11 mouse cellular contexts compared by ENCODE assay signal in the genomic region with DNA sequence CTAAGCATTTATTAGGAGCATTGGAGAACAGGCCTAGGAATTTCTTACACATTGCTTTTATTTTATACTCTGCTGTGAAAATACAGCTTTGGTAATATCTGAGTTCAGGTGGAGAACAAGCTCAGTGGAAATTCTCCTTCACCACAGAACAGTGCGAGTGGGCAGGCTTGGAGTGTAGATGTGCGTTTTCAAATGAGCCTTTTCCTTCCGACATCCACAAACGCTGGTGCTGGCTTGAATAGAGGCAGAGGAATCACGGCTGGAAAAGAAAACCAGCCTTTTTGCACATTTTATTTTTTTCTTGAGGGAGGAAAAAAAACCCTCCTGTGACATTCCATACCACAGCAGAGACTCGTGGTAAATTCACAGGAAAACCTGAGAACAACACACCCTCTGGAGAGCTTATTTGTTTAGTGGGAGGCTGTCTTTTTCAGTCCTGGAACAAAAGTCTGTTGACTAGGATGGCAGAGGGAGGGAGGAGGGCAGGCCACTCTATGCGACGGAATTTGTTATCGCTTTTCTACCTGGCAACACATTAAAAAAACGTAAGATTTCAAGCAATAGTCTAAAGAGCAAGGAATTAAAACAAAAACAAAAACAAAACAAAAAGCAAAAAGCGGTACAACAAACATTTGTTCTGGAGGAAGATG.
DNase-seq lines count a peak whose midpoint lies in the region; ATAC-seq and TF ChIP-seq lines count a peak whose summit lies in the region.
"Had no signal": no experiment of that assay in that cellular context is flagged by ENCODE, and none has a peak within 500 bp of the region (broad histone marks: within the 10 kb centered on the region; RNA-seq: fewer than 3 reads in every experiment).

No protein-coding gene starts in this region.

- no peaks in the 10 kb centered on the region for H3K9me3 ChIP-seq in forebrain, embryonic 12.5 days
- no peaks in the 10 kb centered on the region for H3K9me3 ChIP-seq in hindbrain, embryonic 12.5 days (replicated peaks)
- no peaks in the 10 kb centered on the region for H3K9me3 ChIP-seq in midbrain, postnatal 0 days (ENCODE audit: low read length)
- H3K9me3 ChIP-seq: embryonic facial prominence, embryonic 15.5 days had no signal

- 0 out of 2 replicates have a peak overlapping the region, but pooled peaks have one; percentile 7 for H3K9ac ChIP-seq in forebrain, embryonic 12.5 days
- H3K9ac ChIP-seq in hindbrain, embryonic 12.5 days = no peak overlapping the region
- no peak overlapping the region for H3K9ac ChIP-seq in midbrain, postnatal 0 days (replicated peaks; ENCODE audit: low read length, poor library complexity, severe bottlenecking)
- H3K9ac ChIP-seq: embryonic facial prominence, embryonic 15.5 days had no signal

- H3K27me3 ChIP-seq in forebrain, embryonic 12.5 days = peaks cover 13% of the 10 kb centered on the region; the same call in 1 of the 2 replicates
- no peaks in the 10 kb centered on the region for H3K27me3 ChIP-seq in hindbrain, embryonic 12.5 days
- H3K27me3 ChIP-seq in midbrain, postnatal 0 days (ENCODE audit: insufficient read depth, low read length) = no peaks in the 10 kb centered on the region
- H3K27me3 ChIP-seq: embryonic facial prominence, embryonic 15.5 days had no signal

- H3K4me2 ChIP-seq in forebrain, embryonic 12.5 days = peak overlapping the region; percentile 40
- peak overlapping the region; percentile 24; the same call in 1 of the 2 replicates for H3K4me2 ChIP-seq in hindbrain, embryonic 12.5 days (replicated peaks)
- peak overlapping the region; percentile 24; the same call in 1 of the 2 replicates for H3K4me2 ChIP-seq in midbrain, postnatal 0 days (ENCODE audit: low read depth, low read length, poor library complexity, severe bottlenecking)
- H3K4me2 ChIP-seq: embryonic facial prominence, embryonic 15.5 days had no signal

- WGBS in forebrain, embryonic 12.5 days = 11% methylated on average over 11 of the region's 11 CpGs
- WGBS in hindbrain, embryonic 12.5 days = 14% methylated on average over 11 of the region's 11 CpGs
- WGBS in midbrain, postnatal 0 days = 17% methylated on average over 11 of the region's 11 CpGs

- no peak for ATAC-seq in forebrain, embryonic 12.5 days (ENCODE audit: low FRiP score)
- ATAC-seq in hindbrain, embryonic 12.5 days (ENCODE audit: low FRiP score) = no peak
- ATAC-seq in midbrain, postnatal 0 days (ENCODE audit: low FRiP score) = no peak
- no peak for ATAC-seq in inflammation-experienced regulatory T-cells, adult 6 months

- peak overlapping the region; percentile 86 for H3K27ac ChIP-seq in layer of hippocampus, adult 2 months
- no peak overlapping the region for H3K27ac ChIP-seq in forebrain, embryonic 12.5 days
- 0 out of 2 replicates have a peak overlapping the region, but pooled peaks have one; percentile 25 for H3K27ac ChIP-seq in hindbrain, embryonic 12.5 days
- H3K27ac ChIP-seq in midbrain, postnatal 0 days (ENCODE audit: low read depth, low read length) = peak overlapping the region; percentile 1; the same call in 1 of the 2 replicates
- H3K27ac ChIP-seq: embryonic facial prominence, embryonic 15.5 days had no signal

- no peak for TF ChIP-seq CTCF in layer of hippocampus, adult 2 months (conservative IDR thresholded peaks at IDR 0.05)
- peak; percentile 48; the same call in 1 of the 2 replicates for TF ChIP-seq CTCF in midbrain, postnatal 0 days (IDR thresholded peaks at IDR 0.05)

- DNase-seq in layer of hippocampus, adult 2 months (ENCODE audit: low spot score in 2 of 2) = no peak
- DNase-seq in layer of hippocampus, adult 9-10 months (ENCODE audit: low spot score) = no peak
- no peak for DNase-seq in midbrain, postnatal 0 days (ENCODE audit: low spot score)
- DNase-seq in layer of hippocampus, adult 8-10 months (ENCODE audit: low spot score in 2 of 2) = no peak
- DNase-seq: kidney, adult 2 months; lung, postnatal 4 days; thymus, adult 18-20 months had no signal

- no peaks in the 10 kb centered on the region for H3K36me3 ChIP-seq in forebrain, embryonic 12.5 days (replicated peaks)
- H3K36me3 ChIP-seq in hindbrain, embryonic 12.5 days = no peaks in the 10 kb centered on the region
- no peaks in the 10 kb centered on the region for H3K36me3 ChIP-seq in midbrain, postnatal 0 days (ENCODE audit: insufficient read depth, low read length)
- H3K36me3 ChIP-seq: embryonic facial prominence, embryonic 15.5 days had no signal

- H3K4me3 ChIP-seq in layer of hippocampus, adult 2 months = peak overlapping the region; percentile 44
- no peak overlapping the region for H3K4me3 ChIP-seq in forebrain, embryonic 12.5 days (replicated peaks)
- H3K4me3 ChIP-seq in hindbrain, embryonic 12.5 days = no peak overlapping the region
- H3K4me3 ChIP-seq in midbrain, postnatal 0 days (ENCODE audit: low read depth, low read length) = no peak overlapping the region
- H3K4me3 ChIP-seq: embryonic facial prominence, embryonic 15.5 days had no signal

- peaks cover 27% of the 10 kb centered on the region for H3K4me1 ChIP-seq in forebrain, embryonic 12.5 days
- peaks cover 23% of the 10 kb centered on the region for H3K4me1 ChIP-seq in hindbrain, embryonic 12.5 days
- H3K4me1 ChIP-seq in midbrain, postnatal 0 days (ENCODE audit: insufficient read depth, low read length) = no peaks in the 10 kb centered on the region
